Mouse (Mus musculus): ENCODE results near the gene Hspa13. TPM values are rescaled to one million over a fixed set of nuclear protein-coding genes. Genes with fewer than 3 reads are reported as not detected.

The Hspa13 gene
- polyA plus RNA-seq, 1 experiment: 0.81 TPM

- TF ChIP-seq FLI1 (IDR thresholded peaks at IDR 0.05; ENCODE audit: low read length): no peak
- TF ChIP-seq GATA1 (IDR thresholded peaks at IDR 0.05; ENCODE audit: borderline replicate concordance, low read length): no peak
- H3K4me3 ChIP-seq (replicated peaks): no peak overlapping the region
- no peaks in the 10 kb centered on the region for H3K9me3 ChIP-seq
- no peaks in the 10 kb centered on the region for H3K36me3 ChIP-seq (replicated peaks; ENCODE audit: low read length)
- no peaks in the 10 kb centered on the region for H3K27me3 ChIP-seq (replicated peaks)
- peaks cover 14% of the 10 kb centered on the region; the same call in 1 of the 2 replicates for H3K4me1 ChIP-seq
Observed at GRCm38 (mm10) chr16:75696176-75696575, 70.7 kb downstream of the Hspa13 start.

Other genes starting within 250 kb of the Hspa13 start
- gene Lipi, start 181.0 kb downstream of the Hspa13 start, polyA plus RNA-seq (2012; ENCODE audit: insufficient read depth, low replicate concordance): not detected in 2 replicates
- not detected in 2 replicates for gene Rbm11, start 174.3 kb downstream of the Hspa13 start, polyA plus RNA-seq (2012; ENCODE audit: insufficient read depth, low replicate concordance)

All from megakaryocyte, embryonic 14.5 days (primary cell).